Mouse (Mus musculus) T-cell, adult 2 months (primary cell): ENCODE results near the gene Kif5c.

Experiments
- DNase-seq: peaks from one replicate; pipeline ENCODE4 v3.0.0; 2022; ENCODE audit warnings: low spot score

The Kif5c gene

DNA sequence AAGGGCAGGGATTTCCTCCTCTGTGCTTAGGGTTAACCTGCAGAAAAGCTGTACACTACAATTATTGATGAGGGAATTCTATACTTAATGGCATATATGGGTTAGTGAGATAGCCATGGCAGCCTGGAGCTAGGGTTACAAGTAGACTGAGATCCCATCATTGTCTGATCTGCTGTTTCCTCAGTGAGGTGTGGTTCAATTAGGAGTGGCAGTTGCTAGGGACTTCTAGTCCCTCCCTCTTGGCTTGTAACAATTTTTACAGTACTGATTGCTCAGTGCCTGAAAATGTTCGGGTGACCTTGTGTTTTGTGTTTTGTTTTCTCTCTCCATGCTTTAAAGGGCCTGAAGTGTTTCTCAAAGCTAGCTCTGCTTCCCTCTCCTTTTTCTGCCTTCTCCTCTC is 2.1 kb downstream of the Kif5c start:
- DNase-seq: no peak

DNA sequence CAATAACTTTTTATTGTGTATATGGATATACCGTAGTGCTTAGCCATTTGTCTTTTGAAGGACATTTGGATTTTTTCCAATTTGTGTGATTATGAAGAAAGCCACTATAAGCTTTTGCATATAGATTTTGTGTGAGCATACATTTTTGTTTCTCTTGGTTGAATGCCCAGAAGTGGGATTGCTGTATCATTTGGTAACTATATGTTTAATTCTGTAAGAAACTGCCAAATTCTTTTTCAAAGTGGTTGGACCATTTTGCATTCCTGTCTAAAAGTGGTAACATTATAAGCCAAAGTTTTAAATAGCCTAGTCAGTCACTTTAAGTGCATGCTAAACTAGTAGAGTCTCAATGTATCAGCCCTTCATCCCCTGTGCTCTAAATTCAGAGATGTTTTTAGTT is 6.5 kb downstream of the Kif5c start:
- no peak for DNase-seq

DNA sequence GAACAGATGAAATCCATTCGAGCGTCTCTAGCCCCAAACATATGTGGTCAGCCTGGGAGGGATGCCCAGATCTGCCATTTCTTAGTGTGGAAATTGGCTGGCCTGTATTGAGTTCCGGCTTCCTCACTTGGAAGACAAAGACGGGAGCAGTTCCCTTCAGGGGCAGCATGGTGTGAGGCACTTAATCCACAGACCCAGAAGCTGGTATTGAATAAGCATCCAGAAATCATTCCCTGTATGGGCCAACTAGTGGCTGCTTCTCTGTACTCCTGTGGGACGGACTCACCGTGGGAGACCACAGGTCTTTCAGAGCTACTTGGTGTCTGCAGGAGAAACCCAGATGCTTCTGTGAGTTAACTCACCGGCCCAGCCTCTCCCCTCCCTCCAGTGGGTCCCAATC is 8.5 kb downstream of the Kif5c start:
- DNase-seq: no peak

DNA sequence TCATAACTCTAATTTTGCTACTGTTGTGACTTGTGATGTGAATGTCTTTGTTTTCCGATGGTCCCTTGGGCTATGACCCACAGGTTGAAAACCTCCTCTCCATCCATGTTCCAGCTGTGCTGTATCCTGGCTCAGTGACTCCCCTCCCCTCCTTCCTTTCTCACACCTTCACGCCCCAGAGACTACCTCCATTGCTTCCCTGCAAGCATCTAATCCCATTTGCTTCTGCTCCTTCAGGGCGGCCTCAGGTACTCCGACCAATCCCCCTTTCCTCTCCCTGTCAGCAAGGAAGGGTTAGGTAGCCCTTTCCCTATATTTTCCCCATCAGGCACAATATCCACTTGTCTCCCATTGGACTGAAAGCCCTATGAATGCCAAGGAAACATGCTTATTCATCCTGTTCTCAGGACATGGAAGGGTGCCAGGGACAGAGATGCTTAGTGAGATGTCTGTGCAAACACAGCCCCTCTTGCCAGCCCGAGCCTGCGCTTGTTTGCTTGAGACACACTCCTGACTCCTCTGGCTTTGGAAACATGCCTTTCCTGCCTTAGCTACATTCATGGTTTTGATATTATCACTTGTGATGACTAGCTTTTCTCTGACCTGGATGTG is 9.1 kb downstream of the Kif5c start:
- no peak for DNase-seq

DNA sequence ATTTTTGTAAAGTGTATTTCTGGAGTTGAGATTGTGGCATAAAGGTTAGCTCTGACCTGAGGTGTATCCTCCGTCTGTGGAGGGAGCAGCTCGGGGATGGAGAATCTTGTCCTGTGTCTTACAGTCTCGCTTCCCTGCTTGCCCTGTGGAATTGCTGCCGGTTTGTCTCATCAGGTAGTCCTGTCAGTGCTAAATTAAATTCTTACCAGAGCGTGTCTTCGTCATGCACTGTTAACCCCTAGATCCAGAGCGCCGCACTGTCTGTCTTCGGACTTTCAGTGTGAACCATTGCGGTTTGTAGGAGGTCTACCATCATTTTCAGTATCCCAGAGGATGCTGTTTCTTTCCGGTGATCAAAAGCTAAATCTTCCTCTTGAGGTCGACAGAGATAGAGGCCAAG is 10.1 kb downstream of the Kif5c start:
- DNase-seq: no peak

DNA sequence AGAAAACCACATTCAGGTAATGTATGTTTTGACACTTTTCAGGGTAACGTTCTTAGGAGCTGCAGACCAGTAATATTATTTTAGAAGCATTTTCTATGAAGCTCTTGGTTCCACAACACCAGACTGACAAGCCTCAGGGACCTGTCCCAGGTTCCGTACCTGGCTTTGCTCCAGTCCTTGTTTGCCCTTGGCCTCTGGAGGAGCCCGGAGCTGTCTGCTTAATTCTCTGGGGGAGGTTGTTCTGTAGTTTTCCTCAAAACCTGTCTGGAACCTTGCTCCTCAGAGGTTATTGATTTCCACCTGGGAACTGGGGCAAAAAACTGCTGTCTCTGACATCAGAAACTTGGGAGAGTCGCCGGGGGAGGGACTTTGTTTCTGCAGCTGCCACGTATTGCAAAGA is 11.5 kb downstream of the Kif5c start:
- DNase-seq: no peak

DNA sequence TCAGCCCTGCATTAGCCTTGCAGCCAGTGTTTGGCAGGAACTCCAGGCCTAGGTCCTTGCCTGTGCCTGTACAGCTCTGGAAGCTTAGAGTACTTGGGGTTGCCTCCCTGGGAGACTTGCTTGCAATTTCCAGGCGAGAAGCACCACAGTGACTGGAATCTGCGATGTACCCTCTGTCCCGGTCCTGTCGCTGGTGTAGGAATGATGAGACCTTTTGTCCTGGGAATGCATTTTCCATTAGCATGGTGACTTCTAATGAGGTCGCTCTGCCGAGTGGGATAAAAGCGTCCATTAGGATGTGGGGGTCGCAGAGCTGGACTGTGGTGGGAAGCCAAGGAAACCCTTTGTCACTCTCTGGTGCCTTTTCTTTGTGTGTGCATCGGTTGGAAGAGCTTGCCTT is 14.1 kb downstream of the Kif5c start:
- DNase-seq: no peak

DNA sequence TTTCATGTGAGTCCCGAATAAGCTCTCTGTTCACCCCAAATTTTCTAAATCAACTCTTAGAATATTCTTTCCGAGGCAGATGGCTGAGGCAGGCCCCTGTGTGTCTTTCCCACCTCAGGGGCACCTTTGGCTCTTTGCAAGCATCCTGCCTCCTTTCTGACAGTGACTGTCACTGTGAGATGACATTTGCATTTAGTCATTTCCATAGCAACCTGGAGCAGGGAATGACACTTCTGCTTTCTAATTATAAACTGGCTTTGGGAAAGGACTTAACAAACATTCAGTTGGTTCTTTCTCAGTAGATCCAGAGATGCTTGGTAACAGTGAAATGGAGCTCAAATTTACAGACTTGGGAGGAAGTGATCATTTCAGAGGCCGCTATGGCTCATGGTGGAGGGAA is 23.7 kb downstream of the Kif5c start:
- no peak for DNase-seq

DNA sequence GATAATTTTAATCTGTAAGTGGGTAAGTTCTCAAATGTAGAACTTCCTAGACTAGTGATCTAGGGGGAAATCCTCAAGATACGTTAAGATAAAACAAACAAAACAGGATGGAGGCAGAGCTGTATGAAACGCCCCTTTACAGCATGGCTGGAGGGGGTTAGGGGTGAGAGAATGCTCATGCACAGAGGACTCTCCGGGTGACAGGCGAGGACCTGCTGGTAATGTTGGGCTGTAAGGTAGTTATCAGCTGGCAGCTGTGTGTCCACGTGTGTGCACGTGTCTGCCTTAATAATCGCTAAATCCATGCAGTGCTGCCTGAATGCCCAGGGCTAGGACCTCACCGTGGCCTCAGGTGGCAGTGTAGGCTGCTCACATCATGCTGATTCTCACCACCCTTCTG is 24.7 kb downstream of the Kif5c start:
- no peak for DNase-seq

DNA sequence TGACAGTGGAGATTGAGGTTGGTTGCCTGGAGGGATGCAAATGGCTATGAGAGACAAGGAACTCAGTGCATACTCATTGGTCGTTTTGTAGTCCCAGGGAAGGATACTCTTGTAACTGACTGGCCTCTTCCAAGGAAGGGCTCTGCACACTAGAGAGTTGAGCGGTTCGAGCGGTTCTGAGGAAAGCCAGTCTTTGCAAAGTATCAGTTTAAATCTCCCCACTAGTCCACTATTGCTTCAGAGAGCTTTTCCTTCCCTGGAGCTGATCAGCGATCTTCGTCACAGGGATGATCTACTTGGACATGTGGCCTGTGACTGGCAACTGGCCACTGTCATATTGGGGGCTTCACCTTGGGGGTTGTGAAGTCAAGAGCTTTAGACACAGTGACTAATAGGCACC is 28.5 kb downstream of the Kif5c start:
- DNase-seq: no peak

DNA sequence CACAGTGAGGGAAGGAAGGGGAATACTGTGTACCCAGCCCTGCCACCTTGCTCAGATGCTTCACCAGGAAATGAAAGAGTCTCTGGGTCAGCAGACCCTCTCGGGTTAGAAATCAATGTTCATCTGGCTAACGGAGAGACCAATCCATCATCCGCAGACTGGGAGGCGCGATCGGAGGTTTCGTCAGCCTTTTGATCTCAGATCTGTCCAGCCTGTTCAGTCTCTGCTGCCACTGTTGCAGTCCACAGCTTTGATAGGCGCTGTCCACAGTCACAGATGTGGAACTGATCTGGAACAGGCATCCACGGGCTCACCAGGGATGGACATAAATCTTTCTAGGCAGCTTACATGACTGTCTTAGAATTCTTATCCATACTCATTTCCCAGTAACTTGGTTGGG is 29.2 kb downstream of the Kif5c start:
- no peak for DNase-seq

DNA sequence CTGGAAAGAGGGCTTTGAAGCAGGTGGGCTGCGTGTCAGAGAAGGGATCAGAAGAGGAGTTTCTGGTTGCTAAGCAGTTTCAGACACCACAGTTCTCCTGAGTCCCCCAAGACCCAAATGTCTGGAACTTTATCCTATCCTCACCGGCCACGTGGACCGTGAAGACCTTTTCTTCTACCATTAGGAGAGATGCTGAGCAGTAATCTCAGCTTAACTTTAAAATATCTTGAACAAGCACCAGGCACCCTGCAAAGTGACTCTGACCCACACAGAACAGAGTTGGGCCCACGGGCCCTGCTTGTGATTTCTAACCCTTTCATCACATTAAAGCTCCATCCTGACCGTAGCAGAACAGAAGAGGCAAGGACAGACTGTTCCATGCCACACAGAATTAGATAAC is 29.7 kb downstream of the Kif5c start:
- DNase-seq: no peak

DNA sequence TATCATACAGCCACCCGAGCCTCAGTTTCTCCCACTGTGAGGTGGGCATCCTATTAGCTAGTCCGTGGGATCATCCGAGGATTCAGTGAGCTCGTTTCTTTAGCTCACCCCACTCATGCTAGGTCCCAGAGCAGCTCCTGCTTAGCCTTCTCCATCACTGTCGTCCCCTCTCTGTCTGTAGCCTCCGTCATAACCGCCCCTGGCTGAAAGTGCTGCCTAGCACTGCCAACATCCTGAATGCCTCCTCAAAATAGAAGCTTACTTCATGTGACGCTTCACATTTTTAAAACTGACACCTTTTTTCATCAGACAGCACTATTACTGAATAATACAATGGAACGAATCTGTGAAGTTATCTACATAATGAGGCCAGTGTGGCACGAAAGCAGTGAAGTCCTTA is 30.1 kb downstream of the Kif5c start:
- no peak for DNase-seq

DNA sequence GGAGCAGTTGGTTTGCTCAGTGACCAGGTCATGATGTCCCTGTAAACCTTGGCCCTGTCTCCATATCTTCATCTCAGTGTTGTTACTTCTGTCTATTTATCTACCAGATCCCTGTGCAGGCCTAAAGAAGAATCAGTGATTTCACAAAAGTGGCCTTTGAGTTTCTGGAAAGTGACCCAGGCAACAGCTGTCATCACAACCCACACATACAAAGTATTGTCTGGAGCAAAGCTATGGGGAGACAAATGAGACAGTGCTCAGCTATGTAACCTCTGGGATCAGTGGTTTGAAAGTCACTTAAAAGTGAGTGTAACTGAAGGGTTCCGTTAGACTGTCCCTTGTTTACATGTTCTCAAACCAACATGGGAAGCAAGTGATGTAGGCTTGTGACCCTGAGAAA is 32.6 kb downstream of the Kif5c start:
- DNase-seq: no peak

DNA sequence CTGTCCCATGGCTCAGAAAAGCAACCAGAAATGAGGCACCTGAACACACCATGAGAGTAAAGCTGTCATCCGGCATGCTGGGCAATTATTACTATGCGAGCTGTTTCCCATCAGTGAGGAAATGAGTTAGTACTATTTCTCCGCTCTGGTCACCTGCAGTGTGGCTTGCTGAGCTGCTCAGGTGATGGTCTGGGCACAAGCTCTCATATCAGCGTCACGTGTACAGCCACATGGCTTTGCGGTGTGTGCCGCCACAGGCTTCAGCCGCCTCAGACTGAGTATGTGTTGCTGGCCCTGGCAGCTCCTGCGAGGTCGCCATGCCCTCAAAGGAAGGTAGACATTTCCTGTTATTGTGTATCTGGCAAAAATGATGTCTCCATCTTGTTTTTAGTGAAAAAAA is 35.5 kb downstream of the Kif5c start:
- DNase-seq: no peak

DNA sequence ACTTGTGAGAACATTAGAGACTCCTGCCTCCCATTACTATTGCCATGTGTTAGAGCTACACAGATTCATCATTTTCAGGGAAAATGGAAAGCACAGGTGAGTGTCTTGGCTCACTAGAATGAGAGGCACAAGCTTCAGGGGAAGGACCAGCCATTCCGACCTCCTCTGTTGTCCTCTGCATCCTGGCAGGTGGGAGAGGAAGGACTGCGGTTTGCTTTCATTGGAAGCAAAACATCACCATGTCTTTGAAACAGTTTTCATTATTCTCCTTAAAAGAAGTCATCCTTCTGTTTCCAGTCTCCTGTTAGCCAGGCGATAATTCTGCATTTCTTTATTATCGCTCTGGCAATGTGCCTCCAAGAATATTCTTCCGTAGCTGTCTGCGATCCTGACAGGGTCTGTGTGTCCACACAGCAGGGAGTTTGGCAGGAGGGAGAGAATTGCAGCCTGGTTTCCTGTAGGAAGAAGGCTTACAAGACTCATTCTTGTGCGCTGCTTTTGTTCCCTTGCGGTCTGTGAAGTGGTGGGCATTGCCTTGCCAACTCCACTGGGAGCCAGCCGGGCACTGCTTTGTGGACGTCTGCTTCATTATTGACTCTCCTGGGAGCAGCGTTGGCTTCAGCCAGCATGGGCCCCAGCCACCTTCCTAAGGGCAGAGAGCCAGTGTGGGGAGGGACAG is 36.2 kb downstream of the Kif5c start:
- no peak for DNase-seq

DNA sequence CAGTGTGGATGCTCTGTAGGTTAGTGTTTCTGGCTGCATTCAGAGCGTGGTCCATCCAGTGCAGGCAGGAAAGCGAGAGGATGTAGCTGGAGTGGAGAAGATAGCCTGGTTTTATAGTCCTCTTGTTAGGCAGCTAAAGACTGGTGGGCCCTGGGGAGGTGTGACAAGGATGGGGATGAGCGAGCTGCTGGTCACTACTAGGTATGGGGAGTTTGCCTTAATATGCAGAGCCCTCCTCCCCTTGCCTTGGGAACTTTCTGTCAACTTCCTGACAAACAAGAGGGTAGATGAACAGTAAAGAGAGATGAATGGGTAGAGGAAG is 36.7 kb downstream of the Kif5c start:
- no peak for DNase-seq

DNA sequence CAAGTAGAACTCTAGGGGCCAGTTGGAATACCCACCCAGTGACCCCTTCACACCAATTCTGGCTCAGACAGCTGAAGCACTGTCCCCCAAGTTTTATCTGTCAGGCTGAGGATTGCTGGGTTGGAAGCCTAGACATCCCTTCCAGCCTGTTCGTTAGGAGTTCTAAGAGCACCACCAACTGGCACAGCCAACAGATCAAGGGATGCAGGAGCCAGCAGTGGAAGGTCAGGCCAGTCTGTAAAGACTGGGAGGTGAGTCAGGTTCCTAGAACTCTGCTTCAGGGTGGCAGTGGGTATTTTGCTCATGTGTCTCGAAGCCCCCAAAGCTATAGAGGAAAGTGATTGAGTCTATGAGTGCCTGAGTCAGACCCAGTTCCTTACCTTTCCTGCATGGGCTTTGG is 37.9 kb downstream of the Kif5c start:
- no peak for DNase-seq

DNA sequence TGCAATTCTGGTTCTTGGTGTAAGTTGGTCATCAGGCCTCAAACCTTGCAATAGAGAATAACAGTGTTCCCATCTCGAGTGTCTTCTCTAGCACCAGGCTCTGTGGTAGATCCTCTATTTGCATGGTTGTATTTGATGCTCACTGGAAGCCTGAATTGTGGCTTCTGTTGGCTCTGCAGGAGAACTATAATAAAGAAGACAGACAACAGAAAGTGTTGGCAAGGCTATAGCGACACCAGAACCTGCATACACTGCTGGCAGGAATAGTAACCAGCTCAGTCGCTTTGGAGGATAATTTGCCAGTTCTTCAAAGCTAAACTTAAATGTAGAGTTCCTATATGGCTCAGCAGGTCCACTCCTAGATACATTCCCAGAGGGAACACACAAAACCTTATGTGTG is 38.6 kb downstream of the Kif5c start:
- no peak for DNase-seq

DNA sequence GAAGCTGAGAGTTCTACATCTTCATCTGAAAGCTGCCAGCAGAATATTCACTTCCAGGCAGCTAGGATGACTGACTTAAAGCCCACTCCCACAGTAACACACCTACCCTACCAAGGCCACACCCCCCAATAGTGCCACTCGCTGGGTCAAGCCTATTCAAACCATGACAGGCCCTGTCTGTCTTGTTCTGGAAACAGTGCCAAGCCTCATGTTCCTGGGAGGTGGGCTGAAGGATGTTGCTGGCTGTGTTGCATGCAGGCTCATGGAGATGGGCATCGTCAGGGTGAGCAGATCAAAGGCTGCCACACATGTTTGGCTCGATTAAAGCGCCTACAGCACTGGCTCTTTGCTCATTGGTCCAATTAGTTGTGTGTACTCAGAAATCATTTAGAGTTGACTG is 39.9 kb downstream of the Kif5c start:
- no peak for DNase-seq

DNA sequence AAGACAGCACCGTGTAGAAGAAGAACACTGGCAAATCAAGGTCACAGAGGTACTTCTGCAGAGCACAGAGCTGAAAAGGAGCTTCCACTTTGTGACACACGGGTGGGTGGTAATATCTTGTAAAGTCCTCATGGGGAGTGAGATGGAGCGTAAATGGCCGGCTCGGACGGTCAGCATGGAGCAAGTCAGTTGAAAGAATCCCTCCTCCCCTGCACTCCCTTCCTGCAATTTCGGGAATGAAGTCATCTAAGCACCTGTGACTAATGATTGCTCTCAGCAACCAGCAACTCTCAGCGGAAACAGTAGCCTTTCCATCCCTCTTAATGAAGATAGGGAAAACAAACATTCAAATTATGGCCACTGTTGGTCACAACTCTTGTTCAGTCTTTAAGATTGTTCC is 40.9 kb downstream of the Kif5c start:
- DNase-seq: no peak

DNA sequence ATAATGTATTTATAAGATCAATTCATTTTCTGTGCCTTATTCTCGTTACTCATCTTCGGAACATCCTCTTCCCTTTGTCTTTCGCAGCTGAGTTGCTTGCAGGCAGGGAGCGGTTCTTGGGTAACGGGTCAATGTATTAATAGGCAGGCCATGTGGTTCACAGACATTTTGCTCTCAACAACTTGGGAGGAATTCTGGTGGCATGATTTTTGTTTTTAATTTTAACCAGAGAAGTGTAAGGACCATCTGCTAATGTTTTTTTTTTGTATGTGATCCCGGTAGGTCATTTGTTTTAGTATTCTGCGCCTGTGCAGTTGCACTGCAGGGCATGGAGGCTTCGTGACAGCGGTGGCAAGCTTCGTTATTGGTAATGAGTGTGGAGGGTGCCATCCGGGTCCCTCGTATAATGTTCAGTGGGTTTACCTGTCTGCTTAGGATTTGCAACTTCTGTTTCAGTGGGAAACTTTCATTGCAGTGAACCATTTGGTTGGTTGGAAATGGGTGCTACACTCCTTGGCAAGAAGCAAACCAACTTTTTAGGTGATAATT is 41.4 kb downstream of the Kif5c start:
- no peak for DNase-seq

DNA sequence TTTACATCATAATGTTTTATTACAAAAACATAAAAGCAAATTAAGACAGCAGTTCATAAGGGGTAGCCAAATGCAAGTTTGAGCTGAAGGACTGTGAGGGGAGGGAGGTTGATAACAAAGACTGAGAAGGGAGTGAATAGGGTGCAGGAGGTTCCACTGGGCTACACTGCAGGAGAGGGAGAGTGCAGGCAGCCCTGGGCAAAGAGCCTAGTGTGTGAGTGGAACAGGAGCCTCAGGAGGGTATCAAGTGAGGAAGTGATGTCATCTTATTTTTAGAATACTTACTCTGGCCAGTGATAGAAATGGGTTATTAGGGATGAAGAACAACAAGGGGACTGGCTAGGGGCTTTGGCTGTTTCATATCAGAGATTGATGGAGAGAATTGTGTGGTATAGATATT is 42.2 kb downstream of the Kif5c start:
- no peak for DNase-seq

DNA sequence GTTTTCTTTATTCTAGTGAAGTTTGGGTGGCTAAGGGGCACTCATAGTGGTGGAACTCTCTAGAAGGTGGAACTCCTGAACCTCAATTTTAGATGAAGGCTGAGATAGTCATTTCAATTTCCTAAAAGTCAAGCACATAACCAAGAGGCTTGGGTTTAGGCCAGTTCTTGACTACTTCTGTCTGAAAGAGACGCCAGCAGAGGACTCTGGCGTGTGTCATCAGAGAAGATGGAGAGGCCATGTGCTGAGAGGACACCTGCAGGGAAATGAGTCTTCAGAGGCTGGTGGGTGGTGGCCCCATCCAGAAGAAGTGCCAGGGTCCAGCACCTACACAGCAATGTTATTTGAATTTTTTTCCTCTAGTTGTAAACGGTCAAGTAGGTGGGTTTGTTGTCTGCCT is 42.8 kb downstream of the Kif5c start:
- no peak for DNase-seq
